Mouse (Mus musculus) cerebellum, postnatal 36 days (tissue): ENCODE measurements around the gene Syf2.

Source experiments
- DNase-seq, 2 experiments: peaks; one replicate each; pipeline ENCODE4 v3.0.0; 2021 to 2022; ENCODE audit warnings: mixed read lengths in 2 of 2

Gene Syf2

GRCm38 (mm10) chr4:134978930-134979329 lies 48.2 kb downstream of the Syf2 start:
- no peak for DNase-seq

- DNase-seq, result no peak
These were observed 51.3 kb downstream of the Syf2 start for GRCm38 (mm10) chr4:134981959-134982431.

- no peak for DNase-seq
These were observed 52.4 kb downstream of the Syf2 start for GRCm38 (mm10) chr4:134983136-134983535.

GRCm38 (mm10) chr4:134984555-134984954 lies 53.9 kb downstream of the Syf2 start:
- no peak for DNase-seq

- DNase-seq, result peak; percentile 39 to 42
These were observed 55.1 kb downstream of the Syf2 start for GRCm38 (mm10) chr4:134985626-134986335.

- no peak for DNase-seq
These were observed 55.6 kb downstream of the Syf2 start for GRCm38 (mm10) chr4:134986336-134986635.

GRCm38 (mm10) chr4:134986963-134987362 lies 56.3 kb downstream of the Syf2 start:
- no peak for DNase-seq
